Mouse (Mus musculus) CH12.LX (cell line): ENCODE measurements around the gene Mgat4b. TPM values are rescaled to one million over a fixed set of nuclear protein-coding genes. Genes with fewer than 3 reads are reported as not detected.

Experiments used
- DNase-seq: peaks from one replicate; pipeline ENCODE4 v3.0.0-alpha.2; 2013; ENCODE audit errors: extremely low read depth
- H3K27ac ChIP-seq: 2 replicates; pipeline ENCODE4 v1.5.1; 2012; ENCODE audit warnings: low read depth, mild to moderate bottlenecking, control low read depth, moderate library complexity; ENCODE audit not compliant: insufficient read depth
- H3K27me3 ChIP-seq: replicated peaks from 2 replicates; pipeline ENCODE3; 2012; ENCODE audit warnings: inconsistent platforms
- H3K36me3 ChIP-seq, 2 experiments: replicated peaks in 1 of 2; 2 replicates each; pipeline versions ENCODE3 to v1.6.1; 2012; ENCODE audit warnings: inconsistent platforms in 1 of 2, low read length in 1 of 2, mild to moderate bottlenecking in 1 of 2, mixed read lengths in 1 of 2, moderate library complexity in 1 of 2; ENCODE audit not compliant: control insufficient read depth in 1 of 2, insufficient read depth in 1 of 2
- H3K4me1 ChIP-seq, 2 experiments: 2 replicates each; pipeline ENCODE4 v1.6.1; 2012; ENCODE audit warnings: inconsistent platforms in 1 of 2, moderate library complexity in 1 of 2; ENCODE audit not compliant: insufficient read depth in 2 of 2, control insufficient read depth in 1 of 2
- H3K4me2 ChIP-seq: 2 replicates; pipeline ENCODE4 v1.6.1; 2012; ENCODE audit warnings: low read depth, mild to moderate bottlenecking, control low read depth; ENCODE audit not compliant: poor library complexity, insufficient read depth, severe bottlenecking
- H3K4me3 ChIP-seq, 3 experiments: fragments of 150-350 bp in 1 of 3; sonication (generic) in 1 of 3; replicated peaks in 1 of 3; 2 replicates each; pipeline versions ENCODE3 to v1.5.1; 2011 to 2012; ENCODE audit warnings: low read depth in 2 of 3, low read length in 2 of 3, mild to moderate bottlenecking in 2 of 3, moderate library complexity in 2 of 3, control low read depth in 1 of 3, improper control_type of control experiment in 1 of 3, inconsistent platforms in 1 of 3, mixed read lengths in 1 of 3; ENCODE audit not compliant: poor library complexity in 1 of 3
- H3K79me2 ChIP-seq: replicated peaks from 2 replicates; pipeline ENCODE4 v1.6.1; 2012; ENCODE audit warnings: mild to moderate bottlenecking, moderate library complexity; ENCODE audit not compliant: control insufficient read depth, poor library complexity, insufficient read depth, severe bottlenecking; ENCODE audit errors: extremely low read depth
- H3K9ac ChIP-seq: 2 replicates; pipeline ENCODE4 v1.6.1; 2012; ENCODE audit warnings: low read depth, mild to moderate bottlenecking, control low read depth, moderate library complexity; ENCODE audit not compliant: insufficient read depth
- H3K9me3 ChIP-seq: replicated peaks from 2 replicates; pipeline ENCODE3; 2012; ENCODE audit warnings: low read length, inconsistent platforms, mixed read lengths
- BHLHE40 ChIP-seq: IDR thresholded peaks from 2 replicates; pipeline ENCODE4 v1.6.1; 2011; ENCODE audit warnings: mild to moderate bottlenecking, low read depth, low read length, improper control_type of control experiment
- CHD2 ChIP-seq: IDR thresholded peaks from 2 replicates; pipeline ENCODE4 v1.6.1; 2011; ENCODE audit warnings: low read length, improper control_type of control experiment
- ELF1 ChIP-seq: IDR thresholded peaks from 2 replicates; pipeline ENCODE4 v1.6.1; 2014; ENCODE audit warnings: low read depth, mild to moderate bottlenecking, inconsistent platforms, low read length, improper control_type of control experiment
- EP300 ChIP-seq: IDR thresholded peaks from 2 replicates; pipeline ENCODE4 v1.6.1; 2011; ENCODE audit warnings: low read length, improper control_type of control experiment
- ETS1 ChIP-seq: conservative IDR thresholded peaks from 2 replicates; pipeline ENCODE4 v1.6.1; 2012; ENCODE audit warnings: low read depth, mild to moderate bottlenecking, inconsistent platforms, low read length, improper control_type of control experiment, moderate library complexity
- HCFC1 ChIP-seq: IDR thresholded peaks from 2 replicates; pipeline ENCODE4 v1.6.1; 2012; ENCODE audit warnings: low read depth, mild to moderate bottlenecking, inconsistent platforms, low read length, improper control_type of control experiment
- JUN ChIP-seq: IDR thresholded peaks from 2 replicates; pipeline ENCODE4 v1.6.1; 2011; ENCODE audit warnings: low read depth, mild to moderate bottlenecking, low read length, improper control_type of control experiment, moderate library complexity; ENCODE audit not compliant: insufficient read depth
- JUND ChIP-seq: conservative IDR thresholded peaks from 2 replicates; pipeline ENCODE4 v1.6.1; 2011; ENCODE audit warnings: low read depth, low read length, improper control_type of control experiment
- MAX ChIP-seq: IDR thresholded peaks from 2 replicates; pipeline ENCODE4 v1.6.1; 2011; ENCODE audit warnings: low read length, improper control_type of control experiment
- MAZ ChIP-seq: IDR thresholded peaks from 2 replicates; pipeline ENCODE4 v1.6.1; 2012; ENCODE audit warnings: low read depth, mild to moderate bottlenecking, inconsistent platforms, low read length, improper control_type of control experiment, moderate library complexity
- MEF2A ChIP-seq: IDR thresholded peaks from 2 replicates; pipeline ENCODE4 v1.6.1; 2014; ENCODE audit warnings: low read depth, mild to moderate bottlenecking, inconsistent platforms, low read length, improper control_type of control experiment, borderline replicate concordance
- MXI1 ChIP-seq: IDR thresholded peaks from 2 replicates; pipeline ENCODE4 v1.6.1; 2011; ENCODE audit warnings: mild to moderate bottlenecking, low read depth, low read length, improper control_type of control experiment
- NELFE ChIP-seq: IDR thresholded peaks from 2 replicates; pipeline ENCODE4 v1.6.1; 2011; ENCODE audit warnings: low read depth, low read length, improper control_type of control experiment
- NRF1 ChIP-seq: IDR thresholded peaks from 2 replicates; pipeline ENCODE4 v1.6.1; 2014; ENCODE audit warnings: low read depth, mild to moderate bottlenecking, inconsistent platforms, low read length, improper control_type of control experiment, moderate library complexity
- POLR2A ChIP-seq: IDR thresholded peaks from 2 replicates; pipeline ENCODE4 v1.6.1; 2011; ENCODE audit warnings: low read depth, mild to moderate bottlenecking, improper control_type of control experiment, low read length
- POLR2AphosphoS2 ChIP-seq: IDR thresholded peaks from 2 replicates; pipeline ENCODE4 v1.6.1; 2011; ENCODE audit warnings: low read depth, low read length, improper control_type of control experiment
- SIN3A ChIP-seq: IDR thresholded peaks from 2 replicates; pipeline ENCODE4 v1.6.1; 2012; ENCODE audit warnings: low read length, improper control_type of control experiment, inconsistent platforms
- TBP ChIP-seq: conservative IDR thresholded peaks from 2 replicates; pipeline ENCODE4 v1.6.1; 2011; ENCODE audit warnings: low read depth, low read length, improper control_type of control experiment
- TCF12 ChIP-seq: IDR thresholded peaks from 2 replicates; pipeline ENCODE4 v1.6.1; 2014; ENCODE audit warnings: low read depth, mild to moderate bottlenecking, inconsistent platforms, low read length, improper control_type of control experiment
- USF1 ChIP-seq: IDR thresholded peaks from 2 replicates; pipeline ENCODE4 v1.6.1; 2014; ENCODE audit warnings: low read depth, mild to moderate bottlenecking, inconsistent platforms, low read length, improper control_type of control experiment
- ZKSCAN1 ChIP-seq: IDR thresholded peaks from 2 replicates; pipeline ENCODE4 v1.6.1; 2012; ENCODE audit warnings: low read depth, inconsistent platforms, low read length, improper control_type of control experiment, borderline replicate concordance
- ZMIZ1 ChIP-seq: IDR thresholded peaks from 2 replicates; pipeline ENCODE4 v1.6.1; 2012; ENCODE audit warnings: low read depth, mild to moderate bottlenecking, inconsistent platforms, low read length, improper control_type of control experiment
- ZNF384 ChIP-seq: IDR thresholded peaks from 2 replicates; pipeline ENCODE4 v1.6.1; 2012; ENCODE audit warnings: low read depth, low read length, improper control_type of control experiment, inconsistent platforms
- dilution Hi-C: fragments of 300-500 bp; cut with MboI; formaldehyde crosslinking; loops from 2 replicates; pipeline ENCODE4 v1.14.3; 2020; ENCODE audit warnings: low sequenced_read_pairs; ENCODE audit not compliant: extremely low pct_unique_long_range_greater_than_20kb, extremely low pct_ligation_motif_present
- in situ Hi-C: fragments of 300-500 bp; cut with MboI; formaldehyde crosslinking; loops from 3 replicates; pipeline ENCODE4 v1.14.3; 2019; ENCODE audit warnings: low sequenced_read_pairs, low pct_ligation_motif_present, low pct_unique_long_range_greater_than_20kb, mixed read lengths
- polyA plus RNA-seq: library from polyadenylated mRNA; unstranded; fragments of >175 nt; gene quantifications from 2 replicates; pipeline ENCODE4 v1.2.1, GENCODE M21; 2012; ENCODE audit warnings: low read depth; ENCODE audit not compliant: insufficient read length
- total RNA-seq, 2 experiments: library from RNA; depleted of rRNA; stranded (reverse); fragments of 300-350 nt in 1 of 2; fragments of >200 nt in 1 of 2; gene quantifications; 2 replicates each; pipeline ENCODE4 v1.2.3; 2012 to 2014

Mgat4b gene
- total and polyA plus RNA-seq, 3 experiments = 4.6 to 27.4 (median 16.2) TPM

- H3K4me1 ChIP-seq = peaks cover 24 to 71% of the 10 kb centered on the region in 2 experiments
- peak overlapping the region; percentile 98 for H3K9ac ChIP-seq
- peaks cover 37 to 40% of the 10 kb centered on the region in 2 experiments for H3K36me3 ChIP-seq
- H3K4me2 ChIP-seq = no peak overlapping the region
- peak overlapping the region; percentile 93 for H3K27ac ChIP-seq
- dilution Hi-C loops = no loop called here
- TF ChIP-seq ELF1 (peak; percentile 94), SIN3A (peak; percentile 98), ZNF384 (no peak), MXI1 (peak; percentile 72; the same call in 1 of the 2 replicates), JUND (no peak), POLR2A (peak; percentile 54), ZKSCAN1 (no peak), MAX (no peak), MEF2A (no peak), HCFC1 (peak; percentile 67), ETS1 (peak; percentile 63), JUN (no peak), NELFE (no peak), TBP (peak; percentile 46; the same call in 1 of the 2 replicates), POLR2AphosphoS2 (0 out of 2 replicates have a peak, but pooled peaks have one; percentile 8), BHLHE40 (peak; percentile 42; the same call in 1 of the 2 replicates), NRF1 (no peak), TCF12 (peak; percentile 47; the same call in 1 of the 2 replicates), MAZ (peak; percentile 80; the same call in 1 of the 2 replicates), USF1 (no peak), CHD2 (peak; percentile 88), ZMIZ1 (no peak), EP300 (no peak)
- peaks cover 52% of the 10 kb centered on the region for H3K79me2 ChIP-seq
- H3K4me3 ChIP-seq = peak overlapping the region; percentile 74 to 97 (median 89)
- no peaks in the 10 kb centered on the region for H3K27me3 ChIP-seq
- peak; percentile 97 for DNase-seq
- no peaks in the 10 kb centered on the region for H3K9me3 ChIP-seq
- in situ Hi-C loops = loop anchor here (5.0 kb wide), 1 partner anchor 33 kb away; no protein-coding TSS in a partner anchor
These were observed 587 bp upstream of the Mgat4b start for GRCm38 (mm10) chr11:50210101-50210504.
